In genomic region chr16:4600701-4601310, GRCm38 (mm10) we compare ENCODE assay signal across 12 mouse cellular contexts. TPM values are rescaled to one million over a fixed set of nuclear protein-coding genes. Genes with fewer than 3 reads are reported as not detected.
DNase-seq lines count a peak whose midpoint lies in the region; ATAC-seq lines count a peak whose summit lies in the region.
"Had no signal": no experiment of that assay in that cellular context is flagged by ENCODE, and none has a peak within 500 bp of the region (broad histone marks: within the 10 kb centered on the region; RNA-seq: fewer than 3 reads in every experiment).

No protein-coding gene starts in this region.

- ATAC-seq in heart, embryonic 13.5 days (ENCODE audit: extremely low read depth, insufficient number of reproducible peaks, low FRiP score, low TSS enrichment): no peak
- no peak for ATAC-seq in midbrain, embryonic 12.5 days (ENCODE audit: low FRiP score, low read depth)
- no peak for ATAC-seq in midbrain, embryonic 13.5 days
- no peak for ATAC-seq in limb, embryonic 13.5 days (ENCODE audit: low FRiP score, low read depth)
- ATAC-seq: forebrain, postnatal 0 days had no signal

- no peaks in the 10 kb centered on the region for H3K36me3 ChIP-seq in heart, embryonic 13.5 days
- H3K36me3 ChIP-seq in midbrain, embryonic 12.5 days: no peaks in the 10 kb centered on the region
- no peaks in the 10 kb centered on the region for H3K36me3 ChIP-seq in midbrain, embryonic 13.5 days
- peaks cover 2% of the 10 kb centered on the region; the same call in 1 of the 2 replicates for H3K36me3 ChIP-seq in limb, embryonic 13.5 days
- H3K36me3 ChIP-seq: embryonic facial prominence, embryonic 12.5 days had no signal

- H3K4me1 ChIP-seq in heart, embryonic 13.5 days: peaks cover 100% of the 10 kb centered on the region
- peaks cover 98% of the 10 kb centered on the region for H3K4me1 ChIP-seq in midbrain, embryonic 12.5 days
- H3K4me1 ChIP-seq in midbrain, embryonic 13.5 days (replicated peaks): peaks cover 97% of the 10 kb centered on the region
- H3K4me1 ChIP-seq in limb, embryonic 13.5 days: peaks cover 100% of the 10 kb centered on the region

- H3K4me3 ChIP-seq in heart, embryonic 13.5 days: no peak overlapping the region
- no peak overlapping the region for H3K4me3 ChIP-seq in midbrain, embryonic 12.5 days
- no peak overlapping the region for H3K4me3 ChIP-seq in midbrain, embryonic 13.5 days (replicated peaks)
- no peak overlapping the region for H3K4me3 ChIP-seq in limb, embryonic 13.5 days
- H3K4me3 ChIP-seq: embryonic facial prominence, embryonic 12.5 days had no signal

- H3K4me2 ChIP-seq in heart, embryonic 13.5 days: no peak overlapping the region
- H3K4me2 ChIP-seq in midbrain, embryonic 12.5 days (replicated peaks): no peak overlapping the region
- no peak overlapping the region for H3K4me2 ChIP-seq in midbrain, embryonic 13.5 days (replicated peaks)
- H3K4me2 ChIP-seq in limb, embryonic 13.5 days (replicated peaks): 0 out of 2 replicates have a peak overlapping the region, but pooled peaks have one; percentile 11
- H3K4me2 ChIP-seq: embryonic facial prominence, embryonic 12.5 days had no signal

- H3K9ac ChIP-seq in heart, embryonic 13.5 days: peak overlapping the region; percentile 8; the same call in 1 of the 2 replicates
- no peak overlapping the region for H3K9ac ChIP-seq in midbrain, embryonic 12.5 days (replicated peaks)
- no peak overlapping the region for H3K9ac ChIP-seq in midbrain, embryonic 13.5 days (replicated peaks)
- 0 out of 2 replicates have a peak overlapping the region, but pooled peaks have one; percentile 19 for H3K9ac ChIP-seq in limb, embryonic 13.5 days
- H3K9ac ChIP-seq: embryonic facial prominence, embryonic 12.5 days; forebrain, postnatal 0 days had no signal

- H3K27ac ChIP-seq in heart, embryonic 13.5 days (replicated peaks): peak overlapping the region; percentile 89
- H3K27ac ChIP-seq in midbrain, embryonic 12.5 days (replicated peaks): 0 out of 2 replicates have a peak overlapping the region, but pooled peaks have one; percentile 36
- no peak overlapping the region for H3K27ac ChIP-seq in midbrain, embryonic 13.5 days
- peak overlapping the region; percentile 55; the same call in 1 of the 2 replicates for H3K27ac ChIP-seq in limb, embryonic 13.5 days
- H3K27ac ChIP-seq: embryonic facial prominence, embryonic 12.5 days had no signal

- WGBS in heart, embryonic 13.5 days: 56% methylated on average over 9 of the region's 9 CpGs
- 86% methylated on average over 9 of the region's 9 CpGs for WGBS in midbrain, embryonic 12.5 days
- 84% methylated on average over 9 of the region's 9 CpGs for WGBS in midbrain, embryonic 13.5 days
- 68% methylated on average over 9 of the region's 9 CpGs for WGBS in limb, embryonic 13.5 days

- no peaks in the 10 kb centered on the region for H3K27me3 ChIP-seq in heart, embryonic 13.5 days (replicated peaks)
- H3K27me3 ChIP-seq in midbrain, embryonic 12.5 days: no peaks in the 10 kb centered on the region
- no peaks in the 10 kb centered on the region for H3K27me3 ChIP-seq in midbrain, embryonic 13.5 days
- no peaks in the 10 kb centered on the region for H3K27me3 ChIP-seq in limb, embryonic 13.5 days
- H3K27me3 ChIP-seq: embryonic facial prominence, embryonic 12.5 days had no signal

- DNase-seq in heart, adult 8-10 months (ENCODE audit: low spot score): no peak
- DNase-seq in kidney, adult 9 months: peak; percentile 95
- no peak for DNase-seq in adipocyte (ENCODE audit: low spot score)
- DNase-seq in right cerebral cortex, adult 18-20 months: no peak
- DNase-seq: cerebellum, adult 2 months; forebrain, postnatal 0 days; thymus, postnatal 36 days had no signal

- H3K9me3 ChIP-seq in heart, embryonic 13.5 days: no peaks in the 10 kb centered on the region
- no peaks in the 10 kb centered on the region for H3K9me3 ChIP-seq in midbrain, embryonic 12.5 days
- H3K9me3 ChIP-seq in midbrain, embryonic 13.5 days: no peaks in the 10 kb centered on the region
- no peaks in the 10 kb centered on the region for H3K9me3 ChIP-seq in limb, embryonic 13.5 days
- H3K9me3 ChIP-seq: embryonic facial prominence, embryonic 12.5 days had no signal

RNA-seq across cellular contexts. Expression of gene Glis2, which starts 6.3 kb away (rescaled TPM):
- 19.9 and 23.5 TPM in 2 replicates for polyA plus RNA-seq in heart, embryonic 13.5 days (2015; fragmentation: Nextera tagmentation; extraction: Ambion mirVana)
- total RNA-seq in heart, adult 8-10 months (2022): 10 to 100 TPM in 2 of 4 experiments, 1 to 10 TPM in 2; 7.3 to 13.5 (median 9.5) TPM
- polyA plus RNA-seq in midbrain, embryonic 12.5 days (2016; fragmentation: Nextera tagmentation; extraction: Ambion mirVana): 28.2 and 35.6 TPM in 2 replicates
- 20.0 and 26.3 TPM in 2 replicates for polyA plus RNA-seq in midbrain, embryonic 13.5 days (2015; fragmentation: Nextera tagmentation; extraction: Ambion mirVana)
- polyA plus RNA-seq in limb, embryonic 13.5 days (2015; fragmentation: Nextera tagmentation; extraction: Ambion mirVana): 32.0 and 39.4 TPM in 2 replicates

RNA-seq across cellular contexts. Expression of gene Pam16, which starts 24.0 kb away (rescaled TPM):
- 136 and 139 TPM in 2 replicates for polyA plus RNA-seq in heart, embryonic 13.5 days (2015; fragmentation: Nextera tagmentation; extraction: Ambion mirVana)
- 100 to 1,000 TPM; 145 to 188 (median 160) TPM for total RNA-seq in heart, adult 8-10 months (2022)
- polyA plus RNA-seq in midbrain, embryonic 12.5 days (2016; fragmentation: Nextera tagmentation; extraction: Ambion mirVana): 112 and 123 TPM in 2 replicates
- 153 and 155 TPM in 2 replicates for polyA plus RNA-seq in midbrain, embryonic 13.5 days (2015; fragmentation: Nextera tagmentation; extraction: Ambion mirVana)
- polyA plus RNA-seq in limb, embryonic 13.5 days (2015; fragmentation: Nextera tagmentation; extraction: Ambion mirVana): 105 and 106 TPM in 2 replicates

RNA-seq across cellular contexts. Expression of gene Vasn, which starts 38.9 kb away (rescaled TPM):
- polyA plus RNA-seq in heart, embryonic 13.5 days (2015; fragmentation: Nextera tagmentation; extraction: Ambion mirVana): 15.2 and 15.8 TPM in 2 replicates
- total RNA-seq in heart, adult 8-10 months (2022): 1 to 10 TPM; 6.9 to 9.3 (median 8.1) TPM
- 7.7 and 11.1 TPM in 2 replicates for polyA plus RNA-seq in midbrain, embryonic 12.5 days (2016; fragmentation: Nextera tagmentation; extraction: Ambion mirVana)
- polyA plus RNA-seq in midbrain, embryonic 13.5 days (2015; fragmentation: Nextera tagmentation; extraction: Ambion mirVana): 3.2 and 4.6 TPM in 2 replicates
- polyA plus RNA-seq in limb, embryonic 13.5 days (2015; fragmentation: Nextera tagmentation; extraction: Ambion mirVana): 35.6 and 35.9 TPM in 2 replicates

RNA-seq across cellular contexts. Expression of gene Dnaja3, which starts 39.0 kb away (rescaled TPM):
- 65.6 and 72.5 TPM in 2 replicates for polyA plus RNA-seq in heart, embryonic 13.5 days (2015; fragmentation: Nextera tagmentation; extraction: Ambion mirVana)
- total RNA-seq in heart, adult 8-10 months (2022): 100 to 1,000 TPM; 146 to 154 (median 153) TPM
- polyA plus RNA-seq in midbrain, embryonic 12.5 days (2016; fragmentation: Nextera tagmentation; extraction: Ambion mirVana): 55.9 and 58.5 TPM in 2 replicates
- 50.5 and 54.3 TPM in 2 replicates for polyA plus RNA-seq in midbrain, embryonic 13.5 days (2015; fragmentation: Nextera tagmentation; extraction: Ambion mirVana)
- polyA plus RNA-seq in limb, embryonic 13.5 days (2015; fragmentation: Nextera tagmentation; extraction: Ambion mirVana): 56.6 and 60.0 TPM in 2 replicates

RNA-seq across cellular contexts. Expression of gene Tfap4, which starts 41.2 kb away (rescaled TPM):
- polyA plus RNA-seq in heart, embryonic 13.5 days (2015; fragmentation: Nextera tagmentation; extraction: Ambion mirVana): 6.3 and 7.7 TPM in 2 replicates
- 1 to 10 TPM; 2.8 to 6.2 (median 3.6) TPM for total RNA-seq in heart, adult 8-10 months (2022)
- polyA plus RNA-seq in midbrain, embryonic 12.5 days (2016; fragmentation: Nextera tagmentation; extraction: Ambion mirVana): 17.8 and 19.2 TPM in 2 replicates
- polyA plus RNA-seq in midbrain, embryonic 13.5 days (2015; fragmentation: Nextera tagmentation; extraction: Ambion mirVana): 10.5 and 11.2 TPM in 2 replicates
- polyA plus RNA-seq in limb, embryonic 13.5 days (2015; fragmentation: Nextera tagmentation; extraction: Ambion mirVana): 24.9 and 26.3 TPM in 2 replicates

Comparison
In these comparisons a context has a peak if more than half of its experiments do, and no peak if none do; other contexts are left out.
1. H3K9ac ChIP-seq: peak in heart, embryonic 13.5 days (single experiment) and limb, embryonic 13.5 days (single experiment); none in midbrain, embryonic 12.5 days (single experiment) and midbrain, embryonic 13.5 days (single experiment).